Mouse (Mus musculus) midbrain, embryonic 14.5 days (tissue): ENCODE data around the gene Map1a. TPM values are rescaled to one million over a fixed set of nuclear protein-coding genes. Genes with fewer than 3 reads are reported as not detected.

Source experiments
- ATAC-seq: fragments of 200-750 bp; cut with Nextera tagmentation; 2 replicates; pipeline ENCODE4 v1.8.0; 2017; ENCODE audit warnings: moderate number of reproducible peaks, moderate library complexity; ENCODE audit not compliant: low FRiP score, low TSS enrichment
- DNase-seq: peaks from one replicate; pipeline ENCODE4 v3.0.0-alpha.2; 2015
- H3K27ac ChIP-seq: fragments of 300-500 bp; sonication (generic); replicated peaks from 2 replicates; pipeline ENCODE4 v1.5.1; 2014; ENCODE audit warnings: mild to moderate bottlenecking, low read depth, low read length, moderate library complexity
- H3K27me3 ChIP-seq: fragments of 300-500 bp; sonication (generic); 2 replicates; pipeline ENCODE4 v1.6.1; 2014; ENCODE audit warnings: low read length, control low read depth, mixed read lengths; ENCODE audit not compliant: control insufficient read depth, insufficient read depth
- H3K36me3 ChIP-seq: fragments of 300-500 bp; sonication (generic); 2 replicates; pipeline ENCODE4 v1.6.1; 2014; ENCODE audit warnings: low read length, control low read depth; ENCODE audit not compliant: control insufficient read depth, insufficient read depth
- H3K4me1 ChIP-seq: fragments of 300-500 bp; sonication (generic); 2 replicates; pipeline ENCODE4 v1.6.1; 2014; ENCODE audit warnings: mild to moderate bottlenecking, antibody characterized with exemption, low read length, control low read depth; ENCODE audit not compliant: control insufficient read depth, insufficient read depth
- H3K4me2 ChIP-seq: fragments of 300-500 bp; sonication (generic); 2 replicates; pipeline ENCODE4 v1.6.1; 2014; ENCODE audit warnings: mild to moderate bottlenecking, low read length, moderate library complexity
- H3K4me3 ChIP-seq: fragments of 300-500 bp; sonication (generic); replicated peaks from 2 replicates; pipeline ENCODE4 v1.5.1; 2014; ENCODE audit warnings: low read depth, low read length
- H3K9ac ChIP-seq: fragments of 300-500 bp; sonication (generic); replicated peaks from 2 replicates; pipeline ENCODE4 v1.6.1; 2014; ENCODE audit warnings: mild to moderate bottlenecking, low read length, moderate library complexity
- H3K9me3 ChIP-seq: fragments of 300-500 bp; sonication (generic); 2 replicates; pipeline ENCODE4 v1.6.1; 2016; ENCODE audit warnings: low read length, control low read depth, mixed read lengths; ENCODE audit not compliant: control insufficient read depth
- WGBS: fragments of 180-500 bp; shearing (Covaris S2); extraction: QIAGEN DNeasy Blood & Tissue Kit; methylation state at CpG from one replicate; pipeline ENCODE4 v1.1.7; 2014; 5-methylcytosine and 5-hydroxymethylcytosine counted together
- polyA plus RNA-seq: library from polyadenylated mRNA; unstranded; fragments of >200 nt; fragmentation: Nextera tagmentation; extraction: Ambion mirVana; gene quantifications from 2 replicates; pipeline ENCODE4 v1.2.1, GENCODE M21; 2014

Gene Map1a
- polyA plus RNA-seq, 1 experiment from 2014 or later: 25.7 TPM

DNA sequence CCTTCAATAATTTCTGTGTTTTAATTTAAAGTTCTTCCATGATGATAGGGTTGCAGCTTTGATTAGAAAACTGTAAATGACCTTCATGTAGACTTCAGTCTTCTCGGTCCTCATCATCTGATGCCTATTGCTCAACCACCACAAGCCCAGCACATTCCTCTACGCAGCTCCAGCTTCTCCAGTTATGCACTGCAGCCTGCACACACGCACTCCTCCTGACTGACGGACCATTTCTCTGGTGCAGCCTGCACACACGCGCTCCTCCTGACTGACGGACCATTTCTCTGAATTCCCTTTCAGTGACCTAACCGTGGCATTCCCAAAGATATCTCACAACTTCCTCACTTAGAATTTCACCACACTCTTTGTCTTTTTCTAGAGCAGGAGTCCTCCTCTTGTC lies 63.8 kb downstream of the Map1a start:
- 66% methylated on average over 8 of the region's 8 CpGs for WGBS
- no peak overlapping the region for H3K9ac ChIP-seq
- DNase-seq (no peak), ATAC-seq (no peak)
- no peak overlapping the region for H3K4me2 ChIP-seq
- peaks cover 15% of the 10 kb centered on the region for H3K36me3 ChIP-seq
- peaks cover 11% of the 10 kb centered on the region for H3K4me1 ChIP-seq
- no peaks in the 10 kb centered on the region for H3K9me3 ChIP-seq
- peaks cover 9% of the 10 kb centered on the region; the same call in 1 of the 2 replicates for H3K27me3 ChIP-seq
- no peak overlapping the region for H3K4me3 ChIP-seq
- no peak overlapping the region for H3K27ac ChIP-seq

DNA sequence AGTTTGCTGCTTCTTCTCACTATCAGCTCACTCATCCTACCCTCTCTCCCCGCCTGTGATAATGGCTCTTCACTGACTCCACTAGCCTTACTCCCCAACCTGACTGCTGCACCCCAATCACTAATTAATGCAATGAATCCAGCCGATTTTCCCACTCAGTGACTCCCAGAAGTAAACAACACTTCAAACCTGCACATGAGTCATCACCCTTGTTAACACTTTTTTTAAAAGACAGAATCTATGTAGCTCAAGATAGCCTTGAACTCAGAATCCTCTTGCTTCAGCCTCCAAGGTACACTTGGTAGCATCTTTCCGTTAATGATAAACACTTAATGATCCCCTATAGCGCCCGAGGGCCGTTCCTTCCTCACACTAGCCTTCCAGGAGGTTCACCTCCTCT lies 65.0 kb downstream of the Map1a start:
- H3K4me3 ChIP-seq: peak overlapping the region; percentile 58
- peak overlapping the region; percentile 87 for H3K27ac ChIP-seq
- ATAC-seq (no peak), DNase-seq (no peak)
- 6% methylated on average over 6 of the region's 6 CpGs for WGBS
- peaks cover 9% of the 10 kb centered on the region; the same call in 1 of the 2 replicates for H3K27me3 ChIP-seq
- H3K9me3 ChIP-seq: no peaks in the 10 kb centered on the region
- peaks cover 14% of the 10 kb centered on the region for H3K4me1 ChIP-seq
- peak overlapping the region; percentile 75 for H3K9ac ChIP-seq
- peaks cover 3% of the 10 kb centered on the region for H3K36me3 ChIP-seq
- peak overlapping the region; percentile 55 for H3K4me2 ChIP-seq

DNA sequence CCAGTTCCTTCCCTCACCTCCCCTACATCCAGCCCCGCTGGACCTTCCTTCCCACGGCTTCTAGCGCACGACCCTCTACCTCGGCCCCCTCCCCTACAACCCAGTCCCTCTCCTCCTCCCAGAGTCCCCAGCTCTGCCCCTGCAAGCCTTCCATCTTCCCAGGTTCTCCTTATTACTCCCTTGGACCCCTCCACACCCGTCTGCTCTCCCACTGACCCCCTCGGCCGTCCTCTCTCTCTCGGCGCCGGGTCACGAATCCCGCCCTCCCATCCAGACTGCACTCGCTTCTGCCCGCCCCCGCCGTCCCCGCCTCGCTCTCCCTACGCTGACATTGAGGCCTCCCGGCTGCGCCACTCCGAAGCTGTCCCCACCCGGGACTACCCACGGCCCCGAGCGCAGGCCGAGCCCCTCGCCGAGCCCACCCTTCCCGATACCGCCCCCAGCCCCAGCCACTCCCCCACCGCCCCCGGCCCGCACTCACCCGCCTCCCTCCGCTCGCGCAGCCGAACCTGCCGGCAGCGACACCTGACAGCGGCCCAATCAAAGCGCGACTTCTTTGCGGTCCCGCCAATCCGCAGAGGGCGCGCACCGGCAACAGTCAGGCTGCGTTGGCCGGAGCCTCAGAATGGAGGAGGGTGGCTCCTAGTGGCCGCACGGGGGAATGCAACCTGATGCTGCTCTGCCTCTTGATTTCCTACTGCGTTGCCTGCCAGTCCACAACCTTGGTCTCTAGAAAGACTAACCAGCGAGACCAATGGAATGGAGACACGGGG lies 65.6 kb downstream of the Map1a start, which contains the start of gene Ppip5k1:
Gene Ppip5k1 (minus strand): TSS at position 577 of the 773 bp plus-strand sequence.
- Histone ChIP-seq H3K4me1 (peaks cover 14% of the 10 kb centered on the region), H3K27me3 (peaks cover 9% of the 10 kb centered on the region; the same call in 1 of the 2 replicates), H3K36me3 (no peaks in the 10 kb centered on the region), H3K4me2 (peak within 1 kb of the TSS; percentile 55), H3K4me3 (peak within 1 kb of the TSS; percentile 58), H3K9me3 (no peaks in the 10 kb centered on the region), H3K27ac (peak within 1 kb of the TSS; percentile 87), H3K9ac (peak within 1 kb of the TSS; percentile 75)
- WGBS: under 1% methylated on average over 57 of the region's 58 CpGs
- DNase-seq (peak; percentile 98), ATAC-seq (peak; percentile 96)

DNA sequence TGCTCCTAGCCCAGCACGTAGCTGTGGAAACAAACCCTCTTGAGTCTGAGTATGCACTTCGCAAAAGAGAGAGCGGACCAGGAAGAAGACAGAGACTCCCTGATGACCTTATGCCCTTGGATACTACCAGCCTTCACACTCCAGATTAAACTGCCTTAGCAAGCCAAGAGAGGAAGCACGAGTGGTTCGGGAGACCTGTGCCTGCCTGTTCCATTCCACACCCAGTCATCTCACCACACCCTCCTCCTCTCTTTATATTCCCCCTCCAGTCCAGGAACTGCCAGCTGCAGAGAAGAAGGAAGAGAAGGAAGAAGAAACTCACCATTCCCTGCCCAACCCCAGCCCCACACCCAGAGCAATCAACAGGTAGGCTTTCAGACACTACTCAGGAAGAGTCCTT lies 68.1 kb downstream of the Map1a start, which contains the start of gene Ckmt1:
Gene Ckmt1 (plus strand): TSS at position 221 of the 400 bp plus-strand sequence.
- Histone ChIP-seq H3K4me3 (peak within 1 kb of the TSS; percentile 45), H3K4me2 (peak within 1 kb of the TSS; percentile 62), H3K4me1 (peaks cover 14% of the 10 kb centered on the region), H3K9ac (peak within 1 kb of the TSS; percentile 65), H3K27ac (peak within 1 kb of the TSS; percentile 39), H3K9me3 (no peaks in the 10 kb centered on the region), H3K27me3 (peaks cover 9% of the 10 kb centered on the region; the same call in 1 of the 2 replicates), H3K36me3 (no peaks in the 10 kb centered on the region)
- ATAC-seq: no peak
- no peak for DNase-seq
- 63% methylated on average over 5 of the region's 5 CpGs for WGBS

DNA sequence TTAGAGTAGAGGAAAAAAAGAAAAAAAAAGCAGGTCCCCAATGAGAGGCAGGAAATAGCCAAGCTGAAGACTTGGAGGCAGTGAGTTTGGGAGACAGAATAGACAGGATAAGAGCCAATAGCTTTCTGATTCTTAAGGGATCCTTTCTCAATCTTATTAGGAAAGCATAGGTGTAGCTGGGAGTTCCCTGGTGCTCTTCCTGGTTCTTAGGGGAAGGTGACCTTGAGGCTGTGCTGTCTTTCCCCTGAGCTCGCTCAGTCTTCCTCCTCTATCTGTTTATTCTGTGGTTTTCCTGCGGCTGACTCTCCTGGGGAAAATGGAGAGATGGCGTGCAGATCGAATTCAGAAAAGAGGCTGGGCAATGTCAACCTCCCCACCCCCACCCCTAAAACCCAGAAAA lies 68.6 kb downstream of the Map1a start:
- WGBS: 5% methylated on average over 4 of the region's 4 CpGs
- peak overlapping the region; percentile 62 for H3K4me2 ChIP-seq
- H3K27me3 ChIP-seq: peaks cover 9% of the 10 kb centered on the region; the same call in 1 of the 2 replicates
- 0 out of 2 replicates have a peak overlapping the region, but pooled peaks have one; percentile 20 for H3K27ac ChIP-seq
- DNase-seq: no peak
- H3K9me3 ChIP-seq: no peaks in the 10 kb centered on the region
- H3K4me3 ChIP-seq: peak overlapping the region; percentile 45
- H3K9ac ChIP-seq: peak overlapping the region; percentile 65
- no peak for ATAC-seq
- peaks cover 14% of the 10 kb centered on the region for H3K4me1 ChIP-seq
- H3K36me3 ChIP-seq: no peaks in the 10 kb centered on the region

DNA sequence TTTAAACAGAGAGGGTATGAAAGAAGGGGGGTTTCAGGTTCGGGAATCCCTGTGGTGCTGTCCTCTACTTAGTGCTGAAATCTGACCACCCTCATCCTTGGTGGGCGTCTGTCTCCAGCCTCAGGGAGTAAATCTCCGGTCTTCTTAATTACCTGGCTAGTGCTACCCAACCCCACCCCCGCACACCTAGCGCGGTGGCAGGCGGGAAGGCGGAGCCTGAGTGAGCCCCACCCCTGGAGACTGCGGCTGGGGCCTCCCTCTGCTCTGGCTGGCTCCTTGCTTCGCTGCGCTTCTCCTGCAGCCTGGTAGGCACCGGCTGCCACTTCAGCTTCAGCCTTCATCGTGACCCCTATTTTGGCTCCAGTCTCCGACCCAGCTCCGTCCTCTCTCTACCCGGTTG lies 69.0 kb downstream of the Map1a start:
- no peaks in the 10 kb centered on the region for H3K9me3 ChIP-seq
- WGBS: 0% methylated on average over 16 of the region's 16 CpGs
- peak overlapping the region; percentile 62 for H3K4me2 ChIP-seq
- peak overlapping the region; percentile 39 for H3K27ac ChIP-seq
- peak; percentile 80 for DNase-seq
- H3K27me3 ChIP-seq: peaks cover 9% of the 10 kb centered on the region; the same call in 1 of the 2 replicates
- ATAC-seq: peak; percentile 62; the same call in 1 of the 2 replicates
- H3K4me3 ChIP-seq: peak overlapping the region; percentile 45
- no peaks in the 10 kb centered on the region for H3K36me3 ChIP-seq
- peak overlapping the region; percentile 65 for H3K9ac ChIP-seq
- peaks cover 14% of the 10 kb centered on the region for H3K4me1 ChIP-seq

DNA sequence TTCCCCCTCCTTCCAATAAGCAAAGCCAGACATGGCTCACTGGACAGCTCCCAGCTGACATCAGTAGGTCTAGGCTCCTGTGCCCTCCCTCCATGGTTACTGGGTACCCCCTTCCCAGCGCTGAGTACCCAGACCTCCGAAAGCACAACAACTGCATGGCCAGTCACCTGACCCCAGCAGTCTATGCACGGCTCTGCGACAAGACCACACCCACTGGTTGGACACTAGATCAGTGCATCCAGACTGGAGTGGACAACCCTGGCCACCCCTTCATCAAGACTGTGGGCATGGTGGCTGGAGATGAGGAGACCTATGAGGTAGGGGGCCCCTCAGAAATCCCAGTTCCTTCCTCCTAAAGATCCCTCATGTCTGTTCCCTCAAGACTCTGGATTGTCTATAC lies 70.1 kb downstream of the Map1a start:
- Histone ChIP-seq H3K4me1 (peaks cover 7% of the 10 kb centered on the region), H3K27me3 (peaks cover 9% of the 10 kb centered on the region; the same call in 1 of the 2 replicates), H3K4me2 (peak overlapping the region; percentile 62), H3K9me3 (no peaks in the 10 kb centered on the region), H3K36me3 (no peaks in the 10 kb centered on the region), H3K9ac (no peak overlapping the region), H3K4me3 (0 out of 2 replicates have a peak overlapping the region, but pooled peaks have one; percentile 2), H3K27ac (no peak overlapping the region)
- DNase-seq (no peak), ATAC-seq (no peak)
- WGBS: 44% methylated on average over 4 of the region's 4 CpGs
